8 mouse cellular contexts compared by ENCODE assay signal in genomic region chr13:33002950-33003349, GRCm38 (mm10). TPM values are rescaled to one million over a fixed set of nuclear protein-coding genes. Genes with fewer than 3 reads are reported as not detected.
DNase-seq lines count a peak whose midpoint lies in the region; ATAC-seq and TF ChIP-seq lines count a peak whose summit lies in the region.

TSS of gene Serpinb9 (plus strand) at chr13:33003250.

- H3K9ac ChIP-seq in hindbrain, embryonic 15.5 days = no peak within 1 kb of the TSS

- peak within 1 kb of the TSS; percentile 76 for H3K27ac ChIP-seq in left cerebral cortex, adult 2 months
- H3K27ac ChIP-seq in hindbrain, embryonic 15.5 days (replicated peaks) = no peak within 1 kb of the TSS

- ATAC-seq in hindbrain, embryonic 15.5 days (ENCODE audit: low FRiP score, low read depth) = no peak
- ATAC-seq in monocyte, adult 5-6 weeks (replicated peaks; ENCODE audit: insufficient number of reproducible peaks, low FRiP score, low TSS enrichment, poor library complexity, severe bottlenecking) = no peak

- peak within 1 kb of the TSS; percentile 44 for H3K4me3 ChIP-seq in left cerebral cortex, adult 2 months
- H3K4me3 ChIP-seq in hindbrain, embryonic 15.5 days = no peak within 1 kb of the TSS

- no peaks in the 10 kb centered on the region for H3K9me3 ChIP-seq in hindbrain, embryonic 15.5 days

- H3K4me1 ChIP-seq in hindbrain, embryonic 15.5 days (replicated peaks) = peaks cover 5% of the 10 kb centered on the region; the same call in 1 of the 2 replicates

- TF ChIP-seq CTCF in left cerebral cortex, adult 2 months (IDR thresholded peaks at IDR 0.05) = no peak

- H3K36me3 ChIP-seq in hindbrain, embryonic 15.5 days = no peaks in the 10 kb centered on the region

- H3K4me2 ChIP-seq in hindbrain, embryonic 15.5 days = peak within 1 kb of the TSS; percentile 48

- no peaks in the 10 kb centered on the region for H3K27me3 ChIP-seq in hindbrain, embryonic 15.5 days

- intact Hi-C loops in left cerebral cortex, adult 2 months (cut with DNase I) = no loop called here
- intact Hi-C loops in left cerebral cortex, postnatal 25 days (cut with DNase I) = loop anchor here (5.0 kb wide), 1 partner anchor 74 kb away; the partner anchor contains the start of gene Serpinb1b

- WGBS in hindbrain, embryonic 15.5 days = 80% methylated on average over 3 of the region's 3 CpGs

- DNase-seq in left cerebral cortex, adult 2 months (ENCODE audit: extremely low spot score in 1 of 2, low spot score in 2 of 2) = no peak
- no peak for DNase-seq in left cerebral cortex, postnatal 25 days (ENCODE audit: low spot score in 2 of 2)
- DNase-seq in adrenal gland, postnatal 4 days (ENCODE audit: low spot score in 2 of 2) = no peak
- no peak for DNase-seq in layer of hippocampus, postnatal 25 days (ENCODE audit: extremely low spot score in 1 of 2, low spot score in 1 of 2)
- DNase-seq in thymus, postnatal 10 days (ENCODE audit: low spot score in 2 of 2) = no peak
- DNase-seq in frontal cortex, adult 2 months (ENCODE audit: extremely low spot score in 1 of 2, low spot score in 1 of 2) = no peak

RNA-seq across cellular contexts. Expression of gene Serpinb9, which starts in this region (rescaled TPM):
- total RNA-seq in left cerebral cortex, adult 2 months (2021) = 1 to 10 TPM; 4.3 to 5.6 TPM
- 1 to 10 TPM; 4.0 to 4.7 TPM for total RNA-seq in left cerebral cortex, postnatal 25 days (2021)
- 10 to 100 TPM; 18.3 to 18.7 TPM for total RNA-seq in adrenal gland, postnatal 4 days (2021)
- 1.8 and 2.2 TPM in 2 replicates for polyA plus RNA-seq in hindbrain, embryonic 15.5 days (2015; fragmentation: Nextera tagmentation; extraction: Ambion mirVana)
- total RNA-seq in monocyte, adult 5-6 weeks (2017) = 145 to 315 TPM (median 203 TPM) in 3 replicates
- 1 to 10 TPM; 4.8 to 5.9 TPM for total RNA-seq in layer of hippocampus, postnatal 25 days (2021)
- polyA plus RNA-seq in frontal cortex, adult 2 months (2012; rRNA removed) = 5.6 and 6.4 TPM in 2 replicates
